Mouse (Mus musculus) midbrain, embryonic 11.5 days (tissue): Measurements from ENCODE around the gene Gm9049. TPM values are rescaled to one million over a fixed set of nuclear protein-coding genes. Genes with fewer than 3 reads are reported as not detected.
"Not testable (repeated sequence)": the region's sequence is repeated elsewhere in the genome, so short reads cannot be mapped to it uniquely, and the experiment has no call there.

Experiments
- ATAC-seq: fragments of 200-750 bp; cut with Nextera tagmentation; 2 replicates; pipeline ENCODE4 v1.8.0; 2017; ENCODE audit warnings: moderate TSS enrichment, moderate library complexity; ENCODE audit not compliant: low FRiP score
- DNase-seq: peaks from one replicate; pipeline ENCODE4 v3.0.0; 2015; ENCODE audit warnings: low spot score; ENCODE audit errors: missing footprints
- H3K27ac ChIP-seq: fragments of 300-500 bp; sonication (generic); 2 replicates; pipeline ENCODE4 v1.5.1; 2014; ENCODE audit warnings: low read depth, low read length
- H3K27me3 ChIP-seq: fragments of 300-500 bp; sonication (generic); 2 replicates; pipeline ENCODE4 v1.6.1; 2014; ENCODE audit warnings: mild to moderate bottlenecking, low read length, moderate library complexity, mixed read lengths; ENCODE audit not compliant: control insufficient read depth, insufficient read depth
- H3K36me3 ChIP-seq: fragments of 300-500 bp; sonication (generic); 2 replicates; pipeline ENCODE4 v1.6.1; 2014; ENCODE audit warnings: mild to moderate bottlenecking, low read length, moderate library complexity, mixed read lengths; ENCODE audit not compliant: control insufficient read depth, insufficient read depth
- H3K4me1 ChIP-seq: fragments of 300-500 bp; sonication (generic); 2 replicates; pipeline ENCODE4 v1.6.1; 2014; ENCODE audit warnings: low read length; ENCODE audit not compliant: control insufficient read depth, insufficient read depth
- H3K4me2 ChIP-seq: fragments of 300-500 bp; sonication (generic); 2 replicates; pipeline ENCODE4 v1.6.1; 2014; ENCODE audit warnings: mild to moderate bottlenecking, moderate library complexity
- H3K4me3 ChIP-seq: fragments of 300-500 bp; sonication (generic); 2 replicates; pipeline ENCODE4 v1.5.1; 2014; ENCODE audit warnings: low read depth, low read length
- H3K9ac ChIP-seq: fragments of 300-500 bp; sonication (generic); 2 replicates; pipeline ENCODE4 v1.6.1; 2014; ENCODE audit warnings: low read length
- H3K9me3 ChIP-seq: fragments of 300-500 bp; sonication (generic); 2 replicates; pipeline ENCODE4 v1.6.1; 2016; ENCODE audit warnings: low read length; ENCODE audit not compliant: control insufficient read depth
- WGBS: fragments of 180-500 bp; shearing (Covaris S2); extraction: QIAGEN DNeasy Blood & Tissue Kit; methylation state at CpG from one replicate; pipeline ENCODE4 v1.1.7; 2014; 5-methylcytosine and 5-hydroxymethylcytosine counted together
- polyA plus RNA-seq: library from polyadenylated mRNA; unstranded; fragments of >200 nt; fragmentation: Nextera tagmentation; extraction: Ambion mirVana; gene quantifications from 2 replicates; pipeline ENCODE4 v1.2.1, GENCODE M21; 2014

Gene Gm9049
- polyA plus RNA-seq, 1 experiment from 2014 or later: 0.11 TPM

GRCm38 (mm10) chr10:118319024-118319423 is 34.9 kb downstream of the Gm9049 start:
- 89% methylated on average over 8 of the region's 8 CpGs for WGBS
- no peaks in the 10 kb centered on the region for H3K27me3 ChIP-seq
- ATAC-seq: no peak

DNA sequence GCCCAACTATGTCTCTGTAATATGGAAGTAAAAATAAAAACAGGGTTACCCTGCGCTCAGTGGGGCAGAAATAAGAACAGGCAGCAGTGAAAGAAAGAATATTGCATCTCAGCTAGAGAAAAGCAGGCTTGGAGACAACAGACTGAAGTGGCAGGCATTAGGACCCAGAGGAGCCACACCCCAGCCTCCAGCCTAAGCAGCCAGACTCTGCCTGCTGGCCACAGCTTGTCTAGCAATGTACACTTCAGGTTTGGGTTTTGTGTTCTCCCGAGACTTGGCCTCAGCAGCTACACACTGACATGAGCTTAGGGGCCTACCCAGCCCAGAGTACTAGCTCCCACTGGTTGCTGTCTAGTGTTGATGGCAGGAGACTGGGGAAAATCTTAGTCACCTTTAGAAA is 51.8 kb downstream of the Gm9049 start:
- H3K36me3 ChIP-seq, ATAC-seq, H3K9ac ChIP-seq, H3K4me2 ChIP-seq, H3K9me3 ChIP-seq, H3K27ac ChIP-seq, H3K27me3 ChIP-seq, H3K4me3 ChIP-seq, H3K4me1 ChIP-seq, DNase-seq: not testable (repeated sequence)
- 51% methylated on average over 2 of the region's 2 CpGs for WGBS

More at GRCm38 (mm10) chr10:118319024-118319423, 34.9 kb downstream of the Gm9049 start:
- H3K4me3 ChIP-seq: no peak overlapping the region
- no peak overlapping the region for H3K4me2 ChIP-seq
- H3K9me3 ChIP-seq: no peaks in the 10 kb centered on the region
- no peak overlapping the region for H3K27ac ChIP-seq
- DNase-seq: no peak
- no peak overlapping the region for H3K9ac ChIP-seq
- no peaks in the 10 kb centered on the region for H3K36me3 ChIP-seq
- H3K4me1 ChIP-seq: no peaks in the 10 kb centered on the region

Other genes with a start within 250 kb of the Gm9049 start
- gene Mdm1, start 212.3 kb downstream of the Gm9049 start, polyA plus RNA-seq: 56.7 and 59.0 TPM in 2 replicates
- gene Il22, start 149.2 kb downstream of the Gm9049 start, polyA plus RNA-seq: 0.19 TPM in 1 of 2 replicates, not detected in the other
- 0.08 TPM in 2 replicates for gene Gm32717, start 113.3 kb downstream of the Gm9049 start, polyA plus RNA-seq
- 0.08 TPM in 2 replicates for gene Gm32802, start 95.4 kb downstream of the Gm9049 start, polyA plus RNA-seq
- gene Iltifb, start 59.1 kb downstream of the Gm9049 start, polyA plus RNA-seq: not detected in 2 replicates
- gene Gm9040, start 27.1 kb downstream of the Gm9049 start, polyA plus RNA-seq: not detected in 2 replicates
- not detected in 2 replicates for gene Gm9044, start 21.7 kb downstream of the Gm9049 start, polyA plus RNA-seq
- 0.11 TPM in 1 of 2 replicates, not detected in the other for gene Gm9045, start 16.3 kb downstream of the Gm9049 start, polyA plus RNA-seq
- gene Gm9046, start 10.8 kb downstream of the Gm9049 start, polyA plus RNA-seq: not detected in 2 replicates
- gene Gm9048, start 5.4 kb downstream of the Gm9049 start, polyA plus RNA-seq: not detected in 2 replicates
- gene Ifng, start 86.9 kb upstream of the Gm9049 start, polyA plus RNA-seq: not detected in 2 replicates